Mouse (Mus musculus) lung, postnatal 10 days (tissue): Measurements from ENCODE around the gene Ppp3cb.
A peak's percentile ranks its signal among the peaks of the same experiment; 100 is the strongest.

Experiments used
- DNase-seq: peaks from one replicate; pipeline ENCODE4 v3.0.0; 2021

Ppp3cb gene

DNA sequence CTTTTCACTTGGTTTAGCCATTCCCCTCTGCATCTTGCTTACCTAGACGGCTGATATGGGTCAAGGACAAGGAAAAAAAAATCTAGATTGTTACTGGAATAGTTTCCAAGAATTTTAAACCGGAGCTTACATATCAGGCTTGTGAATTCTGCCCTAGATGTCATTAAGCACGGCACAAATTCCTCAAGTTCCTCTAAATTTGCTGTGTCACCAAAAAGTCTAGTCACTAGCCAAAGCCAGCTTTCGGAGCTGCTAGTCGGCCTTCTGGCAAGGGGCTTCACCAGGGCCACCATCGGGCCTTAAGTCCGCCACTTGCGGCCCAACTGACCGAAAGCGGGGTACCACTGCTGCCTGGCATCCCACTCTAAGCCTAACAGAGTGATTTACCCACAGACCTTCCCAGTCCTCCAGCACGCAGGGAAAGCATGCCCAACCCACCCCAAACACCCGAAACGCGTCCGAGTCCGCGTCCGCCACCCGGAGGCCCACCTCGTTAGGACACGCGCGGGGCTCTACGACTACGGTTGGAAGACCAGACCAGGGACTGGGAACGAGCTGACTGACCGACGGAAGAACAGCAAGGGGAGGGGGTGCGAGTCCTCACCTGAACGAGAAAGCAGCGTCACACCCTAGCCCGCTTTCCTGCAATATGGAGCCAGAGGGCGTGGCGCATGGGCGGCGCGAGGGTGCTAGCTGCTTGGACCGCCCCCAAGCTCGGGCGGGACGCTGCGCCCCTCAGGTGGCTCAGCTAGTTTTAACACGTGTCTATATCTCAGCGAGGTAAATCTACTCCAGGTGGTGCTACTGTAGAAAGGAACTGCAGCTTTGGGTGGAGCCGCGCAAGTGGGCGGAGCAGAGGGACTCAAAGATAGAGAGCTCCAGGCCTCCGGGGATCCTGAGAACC lies 66.8 kb downstream of the Ppp3cb start, which contains the start of gene Anxa7:
Gene Anxa7, minus strand, starts transcription at position 843 of the 904 bp plus-strand sequence.
- DNase-seq, result peak; percentile 86

DNA sequence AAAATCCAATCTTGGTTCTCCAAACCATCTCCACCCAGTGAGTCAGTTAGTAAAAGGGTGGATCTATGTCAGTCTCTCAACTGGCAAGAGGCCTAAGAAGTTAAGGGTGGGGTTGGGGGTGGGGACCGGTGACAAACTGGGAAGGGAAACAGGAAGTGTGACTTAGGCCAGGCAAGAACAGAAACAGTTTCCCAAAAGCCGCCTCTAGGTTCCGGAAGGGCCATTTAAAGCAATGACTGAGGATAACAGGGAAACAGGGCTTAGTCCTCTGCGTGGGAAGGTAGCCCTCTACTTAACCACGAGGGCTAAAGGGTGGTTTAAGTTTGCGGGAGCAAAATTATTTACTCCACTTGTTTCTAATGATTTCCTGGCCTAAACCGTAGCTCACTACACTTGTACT lies 67.6 kb downstream of the Ppp3cb start:
- DNase-seq, result peak; percentile 66

DNA sequence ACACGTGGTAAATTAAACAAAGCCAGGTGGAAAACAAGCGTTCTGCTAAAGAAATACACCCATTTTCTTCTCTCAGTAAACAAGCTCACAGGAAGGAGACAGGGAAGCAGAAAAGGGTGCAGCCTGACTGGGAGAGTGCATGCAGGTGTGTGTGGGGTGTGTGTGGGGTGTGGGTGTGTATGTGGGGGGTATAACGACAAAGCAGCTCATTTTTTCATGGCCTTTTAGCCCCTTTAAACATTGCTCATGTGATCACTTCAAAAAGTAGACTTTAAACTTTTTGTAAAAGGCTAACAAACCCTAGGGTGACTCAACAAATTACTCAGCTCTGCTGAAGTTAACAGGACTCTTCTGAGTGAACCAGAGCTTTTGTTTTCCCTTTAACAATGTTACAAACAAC lies 68.0 kb downstream of the Ppp3cb start:
- no peak for DNase-seq

DNA sequence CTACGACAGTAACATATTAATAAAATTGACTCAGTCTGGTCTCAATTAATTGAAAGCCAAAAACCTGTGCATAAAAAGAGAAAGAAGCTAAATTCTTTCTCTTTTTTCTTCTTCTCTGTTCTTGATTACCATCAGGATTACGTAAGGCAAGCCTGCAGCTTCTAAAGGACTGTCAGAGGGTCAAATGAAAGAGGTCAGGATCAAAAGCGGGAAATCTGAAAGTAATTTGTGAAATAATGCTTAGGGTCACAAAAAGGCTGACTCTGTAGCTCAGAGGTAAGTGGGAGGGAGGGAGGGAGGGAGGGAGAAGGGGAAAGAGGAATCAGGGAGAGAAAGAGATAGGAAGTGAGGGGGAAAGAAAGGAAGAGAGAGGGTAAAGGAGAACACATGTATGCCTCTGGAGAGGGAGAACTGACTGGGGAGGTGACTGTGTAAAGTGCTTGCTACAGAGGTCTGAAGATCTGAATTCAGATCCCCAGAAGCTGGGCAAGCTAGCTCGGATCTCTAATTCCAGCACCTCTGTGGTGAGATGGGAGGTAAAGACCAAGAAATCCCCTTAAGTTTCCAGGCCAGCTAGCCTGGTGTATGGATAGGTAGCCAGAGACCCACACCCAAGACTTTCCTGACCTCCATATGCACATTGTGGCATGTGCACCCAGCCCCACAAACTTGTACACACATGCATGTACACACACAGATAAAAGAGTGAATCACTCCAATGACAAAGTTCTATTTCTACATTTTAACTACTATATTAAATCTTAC lies 68.9 kb downstream of the Ppp3cb start:
- no peak for DNase-seq

DNA sequence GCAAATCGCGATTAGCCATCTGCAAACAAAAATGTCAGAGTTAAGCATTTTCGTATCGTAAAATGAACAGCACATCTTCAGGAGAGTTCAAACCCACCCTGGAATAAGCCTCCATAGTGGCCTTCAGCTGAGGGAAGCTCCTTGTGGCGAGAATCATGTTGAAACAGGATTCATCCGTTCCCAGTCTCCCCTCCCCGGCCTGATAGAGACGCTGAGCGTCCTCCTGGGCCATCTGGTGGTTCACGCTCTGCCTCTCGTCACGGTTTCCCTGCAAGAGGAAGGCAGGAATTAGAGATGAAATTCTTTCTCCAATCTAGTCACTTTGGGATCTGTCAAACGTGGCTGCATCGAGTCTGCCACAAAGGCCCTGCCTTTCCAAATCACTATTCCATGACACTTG lies 86.2 kb downstream of the Ppp3cb start:
- DNase-seq, result no peak

DNA sequence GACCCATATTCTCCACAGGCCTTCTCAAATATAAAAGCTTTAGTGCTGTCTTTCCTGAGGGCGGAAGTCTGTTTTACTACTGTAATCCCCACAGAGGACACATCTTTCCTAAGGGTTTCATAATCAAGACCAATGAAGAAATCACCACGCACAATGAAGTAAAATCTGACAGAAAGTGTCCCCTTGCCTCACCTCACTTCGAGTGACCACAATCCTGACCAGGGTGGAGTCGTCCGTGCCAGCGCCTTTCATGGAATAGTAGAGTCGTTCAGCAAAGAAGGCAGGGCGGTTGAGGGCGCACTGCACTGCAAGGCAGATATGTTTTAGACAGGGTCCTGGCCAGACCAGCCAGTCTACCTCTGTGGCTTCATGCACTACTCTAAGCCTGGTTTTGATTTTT lies 88.0 kb downstream of the Ppp3cb start:
- DNase-seq, result no peak

DNA sequence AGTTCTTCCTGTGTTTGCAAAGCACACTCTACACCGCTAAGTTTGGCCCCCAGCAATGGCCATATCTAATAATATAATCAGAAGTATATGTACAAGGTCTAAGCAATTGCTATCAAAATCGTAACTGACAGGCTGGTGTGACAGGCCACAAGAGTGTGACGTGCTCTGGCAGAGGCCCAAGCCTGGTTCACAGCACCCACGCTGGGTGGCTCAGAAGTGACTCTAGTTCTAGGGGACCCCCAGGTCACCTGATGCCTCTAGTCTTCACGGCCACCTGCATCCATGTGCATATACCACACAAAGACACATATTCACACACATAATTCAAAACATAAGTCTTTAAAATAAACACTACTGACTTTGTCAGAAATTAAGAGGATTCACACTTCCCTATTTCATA lies 93.4 kb downstream of the Ppp3cb start:
- DNase-seq, result no peak

DNA sequence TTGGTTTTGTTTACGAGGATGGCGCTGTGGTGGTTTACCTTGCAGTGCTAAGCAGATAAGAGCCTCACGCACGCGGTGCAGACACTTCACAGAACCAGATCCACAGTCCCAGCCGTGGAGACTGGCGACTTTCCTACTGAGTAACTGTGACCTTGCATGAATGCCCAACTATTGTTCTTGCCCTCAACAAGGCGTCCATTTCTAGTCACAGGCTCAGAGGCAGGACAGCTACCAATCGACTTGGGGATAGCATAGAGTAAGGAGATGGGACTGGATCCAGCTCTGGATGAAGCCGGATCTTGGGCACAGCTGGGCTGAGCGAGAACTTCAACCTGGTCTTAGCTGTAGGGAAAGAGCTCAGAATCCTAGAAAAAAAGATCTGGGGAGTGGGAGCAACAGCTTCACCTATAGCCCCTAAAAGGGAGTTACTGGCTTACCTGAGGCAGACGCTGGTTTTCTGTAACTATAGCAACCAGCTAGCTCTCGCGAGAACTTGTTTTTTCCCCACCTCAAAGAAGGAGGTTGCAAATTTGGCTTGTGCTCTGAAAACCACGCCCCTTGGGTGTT lies 94.5 kb downstream of the Ppp3cb start, which contains the start of gene Cfap70:
Gene Cfap70, minus strand, starts transcription at position 462 of the 567 bp plus-strand sequence.
- DNase-seq, result peak; percentile 82

DNA sequence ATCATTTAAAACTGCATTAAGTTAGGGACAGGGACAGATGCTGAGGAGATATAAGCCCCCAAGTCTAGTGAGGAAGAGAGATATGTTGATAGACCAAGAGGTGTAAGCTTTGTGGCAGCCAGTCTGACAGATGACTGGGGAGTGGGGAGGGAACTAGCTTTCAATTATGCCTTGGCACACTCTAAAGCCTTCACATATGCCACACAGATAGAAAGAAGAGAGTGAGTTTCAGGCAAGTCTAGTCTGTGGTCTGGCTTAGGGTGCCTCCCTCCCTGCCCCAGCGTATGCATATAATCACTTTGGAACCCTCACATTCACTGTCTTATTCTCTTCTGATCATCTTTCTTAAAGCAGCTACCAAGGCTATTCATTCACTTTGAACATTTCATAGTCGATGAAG lies 95.1 kb downstream of the Ppp3cb start:
- no peak for DNase-seq
